Mouse (Mus musculus): Measurements from ENCODE around the gene Osbpl3.

The Osbpl3 gene

DNA sequence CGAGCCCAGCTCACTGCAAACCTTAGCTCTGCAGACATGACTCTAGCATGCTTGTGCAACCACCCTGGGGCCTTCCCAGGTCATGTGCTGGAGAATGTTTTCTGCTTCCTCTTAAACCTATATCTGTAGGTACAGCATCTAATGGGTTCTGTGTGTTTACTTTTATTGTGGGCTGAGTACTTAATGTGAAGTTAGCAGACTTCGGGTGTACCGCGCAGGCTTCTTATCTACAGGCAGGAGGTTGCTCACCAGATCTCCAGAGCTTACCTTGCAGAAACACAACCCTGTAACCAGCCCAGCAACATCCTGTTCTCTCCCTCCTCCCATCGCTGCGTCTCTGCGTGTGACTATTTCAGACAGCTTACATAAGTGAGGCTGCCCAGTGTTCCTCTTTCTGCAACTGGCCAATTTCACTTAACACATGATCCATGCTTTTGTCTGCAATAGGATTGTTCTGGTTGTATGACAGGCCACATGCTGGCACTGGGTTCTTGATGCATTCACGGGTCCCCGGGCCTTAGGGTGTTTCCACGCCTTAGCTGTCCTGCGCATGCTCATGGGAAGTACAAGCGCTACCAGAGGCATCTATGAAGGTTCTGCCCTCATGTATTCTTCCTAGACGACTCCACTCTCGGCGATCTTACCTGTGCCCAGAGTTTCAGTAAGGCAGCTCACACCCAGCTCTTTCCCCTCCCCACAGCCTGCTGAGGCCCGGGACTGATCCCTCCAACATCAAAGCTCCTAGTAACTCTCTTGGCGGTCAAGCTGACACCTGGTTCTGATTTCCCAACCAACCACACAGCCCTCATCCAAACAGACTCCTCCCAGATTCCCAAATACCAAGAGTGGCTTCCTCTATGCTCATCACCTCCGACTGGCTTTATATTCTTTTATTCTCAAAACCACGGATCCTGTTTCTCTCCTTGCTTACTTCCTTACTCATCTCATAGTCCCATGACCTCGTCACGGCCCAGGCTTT lies 78.0 kb downstream of the Osbpl3 start:
- peak; percentile 45 for DNase-seq (ENCODE audit: extremely low read depth, insufficient read length, low spot score)

DNA sequence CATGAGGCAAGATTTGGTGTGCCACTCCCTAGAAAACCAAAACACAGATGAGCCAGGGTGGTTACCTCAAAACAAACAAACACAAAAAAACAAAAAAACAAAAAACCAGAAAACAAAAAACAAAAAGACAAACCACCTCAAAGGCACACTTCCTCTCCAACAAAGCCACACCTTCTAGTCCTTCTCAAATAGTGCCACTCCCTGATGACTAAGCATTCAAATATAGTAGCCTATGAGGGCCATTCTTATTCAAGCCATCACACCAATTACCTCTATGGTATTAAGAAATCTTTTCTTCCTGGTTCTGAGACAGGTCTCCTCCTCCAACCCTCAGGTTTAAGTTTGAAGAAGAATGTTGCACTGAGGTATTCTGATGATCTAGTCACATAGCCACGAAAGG lies 79.3 kb downstream of the Osbpl3 start:
- DNase-seq (ENCODE audit: extremely low read depth, insufficient read length, low spot score): no peak

DNA sequence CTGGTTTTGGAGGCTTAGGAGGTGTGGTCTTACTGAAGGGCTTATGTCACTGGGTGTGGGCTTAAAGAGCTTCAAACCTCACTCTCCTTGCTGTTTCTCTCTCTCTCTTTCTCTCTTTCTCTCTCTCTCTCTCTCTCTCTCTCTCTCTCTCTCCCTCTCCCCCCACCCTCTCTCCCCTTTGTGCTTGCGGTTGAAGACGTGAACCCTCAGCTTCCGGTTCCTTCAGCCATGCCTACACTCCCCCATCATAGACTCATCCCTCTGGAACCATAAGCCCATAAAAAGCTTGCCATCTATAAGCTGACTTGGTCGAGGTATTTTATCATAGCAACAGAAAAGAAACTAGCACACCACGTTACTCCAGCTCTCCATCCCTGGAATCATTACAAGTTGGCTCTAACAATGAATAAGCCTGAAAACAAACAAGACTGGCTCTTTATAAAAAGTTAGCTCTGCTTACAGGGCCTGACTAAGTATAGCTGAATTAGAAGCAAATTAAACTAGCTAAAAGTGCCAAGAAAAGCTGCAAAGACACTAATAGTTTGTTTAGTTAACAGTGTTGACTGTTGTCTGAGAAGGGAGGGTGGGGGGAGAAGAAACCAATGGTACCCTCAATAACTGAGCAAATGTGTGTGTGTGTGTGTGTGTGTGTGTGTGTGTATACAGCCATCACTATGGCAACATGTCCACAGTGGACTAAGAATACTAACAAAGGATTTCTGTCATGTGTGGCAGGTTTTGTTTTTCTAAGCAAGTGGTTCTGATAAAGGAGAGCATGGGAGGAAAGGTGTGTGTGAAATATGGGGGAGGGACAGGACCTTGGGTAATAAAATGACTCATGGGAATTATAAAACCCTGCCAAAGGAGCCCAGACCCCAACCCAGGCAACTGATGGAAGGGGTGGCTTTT lies 83.2 kb downstream of the Osbpl3 start:
- DNase-seq (ENCODE audit: extremely low read depth, insufficient read length, low spot score): no peak

DNA sequence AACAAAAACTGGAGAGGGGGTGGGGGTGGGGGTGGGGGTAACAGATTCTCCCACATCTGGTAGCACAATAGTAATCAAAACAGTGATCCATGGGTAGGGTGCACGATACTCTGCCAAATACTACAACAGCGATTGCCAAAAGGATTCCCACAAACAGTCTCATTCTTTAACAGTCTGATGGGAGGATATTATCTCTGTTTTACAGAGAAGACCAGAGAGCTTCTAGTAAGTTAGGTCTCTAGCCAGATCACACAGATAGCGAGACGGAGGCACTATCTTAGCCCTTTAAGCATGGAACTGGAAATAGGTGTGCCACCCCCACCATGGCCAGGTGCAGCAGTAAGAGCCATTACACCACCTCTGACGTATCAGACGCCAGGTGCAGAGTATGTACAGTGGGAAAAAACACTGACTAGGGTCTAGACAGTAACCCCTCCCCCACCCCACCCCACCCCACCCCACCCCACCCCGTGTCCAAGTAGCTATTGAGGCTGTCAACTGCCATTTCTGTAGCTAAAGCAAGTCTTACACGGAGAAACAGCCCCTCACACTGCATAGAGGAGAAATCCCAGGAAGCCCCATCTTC lies 84.4 kb downstream of the Osbpl3 start:
- no peak for DNase-seq (ENCODE audit: extremely low read depth, insufficient read length, low spot score)

DNA sequence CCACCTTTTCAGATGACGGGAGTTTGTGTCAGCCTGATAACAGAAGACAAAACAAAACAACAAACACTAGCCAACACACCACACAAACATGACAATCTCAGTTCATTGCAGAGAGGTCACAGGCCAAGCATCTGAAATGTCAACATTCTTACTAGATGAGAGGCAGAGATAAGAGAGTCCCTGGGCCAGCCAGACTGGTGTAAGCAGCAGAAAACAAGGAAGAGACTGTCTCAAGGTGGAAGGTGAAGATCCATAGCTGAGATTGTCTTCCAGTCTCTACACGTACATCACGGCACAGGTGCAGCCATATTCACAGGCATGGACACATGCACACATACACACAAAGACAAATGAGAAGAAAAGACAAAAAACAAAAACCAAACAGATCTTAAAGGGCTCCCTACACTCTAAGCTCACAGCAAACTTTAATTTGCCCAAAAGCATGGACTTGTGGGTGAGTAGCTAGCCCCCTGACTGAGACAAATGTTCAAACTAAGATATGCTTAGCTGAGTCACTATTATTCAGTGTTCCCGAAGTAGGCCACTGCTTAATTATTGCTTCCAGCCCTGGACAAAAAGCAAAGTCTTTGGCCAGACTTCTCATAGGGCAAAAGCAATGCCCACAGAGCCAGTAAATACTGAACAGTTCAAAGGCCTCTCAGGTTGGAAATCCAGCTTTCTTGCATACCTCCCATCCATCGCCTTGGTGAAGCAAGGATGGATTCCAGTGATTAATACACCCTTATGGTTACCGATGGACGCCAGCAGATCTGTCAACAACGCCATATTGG lies 87.3 kb downstream of the Osbpl3 start:
- DNase-seq (ENCODE audit: extremely low read depth, insufficient read length, low spot score): no peak

DNA sequence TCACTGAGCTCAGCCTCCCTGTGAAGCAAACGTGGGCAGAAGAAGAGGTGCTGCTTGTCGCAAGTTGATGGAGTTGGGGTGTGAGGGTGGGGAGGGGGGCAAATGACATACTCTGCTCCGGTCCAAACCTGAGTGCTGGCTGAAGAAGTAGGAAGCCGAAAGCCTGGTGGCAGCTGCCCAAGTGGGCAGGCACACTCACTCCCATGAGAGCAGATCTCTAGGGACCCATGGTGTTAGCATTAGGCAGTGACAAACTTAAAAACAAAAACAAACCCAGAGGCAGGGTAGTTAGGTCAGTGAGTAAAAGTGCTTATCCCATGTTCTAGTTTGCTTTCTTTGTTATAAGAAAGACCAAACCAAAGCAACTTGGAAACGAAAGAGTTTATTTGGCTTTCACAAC lies 88.2 kb downstream of the Osbpl3 start:
- no peak for DNase-seq (ENCODE audit: extremely low read depth, insufficient read length, low spot score)

DNA sequence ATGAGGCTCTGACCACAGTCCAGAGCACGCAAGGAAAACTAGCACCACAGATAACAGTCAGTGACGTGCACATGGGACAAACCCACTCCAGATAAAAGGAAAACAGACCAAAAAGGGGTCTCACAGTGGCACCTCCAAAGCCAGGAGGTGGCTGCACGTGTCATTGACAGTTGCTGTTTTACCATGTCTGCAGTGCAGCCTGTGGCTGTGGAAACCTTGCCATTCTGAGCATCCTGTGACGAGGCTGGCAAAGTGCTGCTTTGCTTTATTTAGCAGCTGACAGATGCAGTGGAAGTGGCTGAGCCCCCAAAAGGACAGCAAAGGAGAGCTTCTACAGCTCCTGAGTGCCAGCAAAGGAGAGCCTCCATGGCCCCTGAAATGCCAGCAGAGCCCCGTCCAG lies 89.3 kb downstream of the Osbpl3 start:
- no peak for DNase-seq (ENCODE audit: extremely low read depth, insufficient read length, low spot score)

DNA sequence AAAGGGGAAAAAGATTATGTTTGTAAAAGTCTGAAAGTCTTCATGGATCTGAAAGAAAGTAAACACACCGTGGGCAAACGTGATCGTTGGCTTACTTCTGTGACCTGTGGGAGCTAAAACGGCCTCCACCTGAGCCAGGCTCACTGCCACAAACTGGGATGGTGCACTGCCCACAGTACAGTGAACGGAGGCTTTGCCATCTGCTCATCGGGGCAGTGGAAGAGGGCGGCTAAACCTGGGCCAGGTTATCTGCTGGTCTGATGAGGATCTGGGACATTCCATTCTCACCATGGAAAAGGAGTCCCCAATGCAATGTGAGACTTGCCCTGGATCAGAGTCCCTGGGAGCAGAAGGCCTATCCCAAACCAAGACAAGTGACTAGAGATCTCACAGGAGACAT lies 89.7 kb downstream of the Osbpl3 start:
- no peak for DNase-seq (ENCODE audit: extremely low read depth, insufficient read length, low spot score)

DNA sequence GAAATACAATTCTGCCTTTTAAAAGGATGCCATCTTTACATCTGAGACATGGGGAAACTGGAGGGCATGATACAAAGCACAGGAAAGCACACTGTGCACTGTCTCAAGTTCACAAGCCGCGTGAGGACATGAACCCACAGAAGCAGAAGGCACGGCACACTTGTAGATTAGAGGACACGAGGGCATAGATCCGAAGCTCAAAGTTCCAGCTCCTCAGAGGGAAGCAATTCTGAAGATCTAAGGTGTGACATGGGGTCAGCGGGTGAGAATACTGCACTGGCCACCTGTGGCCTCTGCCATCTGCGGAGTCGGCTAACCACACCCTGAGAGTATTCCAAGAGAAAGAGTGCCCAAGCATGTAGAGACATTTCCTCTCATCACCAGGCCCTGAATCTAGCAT lies 91.6 kb downstream of the Osbpl3 start:
- no peak for DNase-seq (ENCODE audit: extremely low read depth, insufficient read length, low spot score)

DNA sequence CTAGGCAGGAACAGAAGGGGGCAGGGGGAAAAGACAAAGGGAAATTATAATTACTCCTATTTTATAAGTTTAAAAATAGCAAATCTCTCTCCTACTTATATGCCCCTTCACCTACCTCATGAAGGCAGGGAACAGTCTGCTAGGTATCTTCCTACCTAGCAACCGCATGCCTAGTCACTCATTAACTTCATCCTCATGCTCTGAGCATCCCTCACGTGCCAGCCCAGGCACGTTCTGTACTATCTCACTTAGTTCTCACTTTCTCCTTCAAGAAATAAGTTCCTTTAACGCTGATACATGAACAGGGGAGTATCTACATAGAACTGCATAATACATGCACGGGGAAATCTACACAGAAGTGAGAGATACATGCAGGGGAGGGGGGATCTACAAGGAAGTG lies 92.6 kb downstream of the Osbpl3 start:
- no peak for DNase-seq (ENCODE audit: extremely low read depth, insufficient read length, low spot score)

DNA sequence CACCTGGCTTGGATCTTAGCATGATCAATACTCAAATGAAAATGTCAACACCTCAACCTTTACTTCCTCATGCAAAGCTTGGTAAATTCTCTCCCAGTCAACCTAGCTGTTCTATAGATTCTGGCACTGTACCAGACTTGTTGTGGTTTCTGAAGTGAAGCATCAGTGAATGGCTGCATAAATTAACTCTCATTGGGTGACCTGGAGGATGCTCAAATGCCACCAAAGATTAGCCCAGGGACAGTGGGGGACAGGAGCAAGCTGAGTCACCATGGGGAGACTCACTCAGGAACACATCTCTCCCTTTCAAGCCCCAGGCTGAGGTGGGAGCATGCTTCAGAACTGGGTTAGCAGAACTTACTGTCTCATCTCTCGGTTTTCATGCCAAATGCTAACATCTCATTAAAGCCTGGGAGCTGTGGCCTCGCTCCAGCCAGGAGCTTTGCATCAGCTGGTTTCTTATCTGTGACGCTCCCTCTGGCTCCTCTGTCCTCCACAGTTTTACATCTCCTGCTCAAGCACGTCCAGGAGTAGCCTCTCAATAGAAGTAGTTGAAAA lies 93.2 kb downstream of the Osbpl3 start:
- no peak for DNase-seq (ENCODE audit: extremely low read depth, insufficient read length, low spot score)

DNA sequence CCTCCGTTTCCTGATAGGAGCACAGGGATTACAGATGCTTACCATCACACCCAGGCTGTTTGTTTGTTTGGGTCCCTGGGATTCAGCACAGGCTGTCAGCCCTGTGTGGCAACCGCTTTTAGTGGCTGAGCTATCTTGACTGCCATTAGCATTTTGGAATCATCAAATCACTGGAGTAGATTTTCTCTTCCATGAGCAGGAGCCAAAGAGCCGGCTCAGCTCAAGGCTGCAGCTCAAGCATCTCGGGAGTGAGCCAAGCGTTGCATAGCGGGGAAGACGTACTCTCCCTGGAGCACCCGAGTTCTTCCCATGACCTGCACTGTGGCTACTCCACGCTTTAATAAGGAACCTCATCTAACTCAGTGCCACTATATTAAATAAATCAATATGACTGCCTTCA lies 93.8 kb downstream of the Osbpl3 start:
- DNase-seq (ENCODE audit: extremely low read depth, insufficient read length, low spot score): no peak

DNA sequence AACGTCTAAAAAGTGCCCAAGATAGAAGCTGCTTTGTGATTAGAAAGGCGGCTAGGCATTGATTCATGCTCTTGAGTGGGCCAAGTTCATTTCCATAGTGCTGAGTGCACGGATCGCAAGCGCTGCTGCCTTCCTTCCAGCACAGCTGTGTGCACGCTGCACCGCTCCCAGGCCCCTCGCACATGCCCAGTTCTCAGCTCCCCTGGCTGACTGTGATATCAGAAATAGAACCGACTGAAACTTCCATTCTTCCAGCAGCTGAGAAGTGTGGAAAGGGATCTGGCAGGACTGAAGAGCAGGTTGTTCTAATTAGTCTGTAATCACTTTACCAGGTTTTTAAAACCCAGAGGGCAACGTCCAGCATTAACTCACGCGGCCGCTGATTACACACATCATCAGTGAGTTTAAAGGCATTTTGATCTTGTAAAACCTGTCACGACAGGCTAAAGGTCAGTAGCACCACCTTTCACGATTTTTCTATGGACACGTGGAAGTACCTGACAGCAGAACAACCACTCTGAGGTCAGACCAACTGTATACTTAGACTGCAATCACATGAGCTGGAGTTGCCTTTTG lies 97.8 kb downstream of the Osbpl3 start:
- DNase-seq (ENCODE audit: extremely low read depth, insufficient read length, low spot score): no peak

DNA sequence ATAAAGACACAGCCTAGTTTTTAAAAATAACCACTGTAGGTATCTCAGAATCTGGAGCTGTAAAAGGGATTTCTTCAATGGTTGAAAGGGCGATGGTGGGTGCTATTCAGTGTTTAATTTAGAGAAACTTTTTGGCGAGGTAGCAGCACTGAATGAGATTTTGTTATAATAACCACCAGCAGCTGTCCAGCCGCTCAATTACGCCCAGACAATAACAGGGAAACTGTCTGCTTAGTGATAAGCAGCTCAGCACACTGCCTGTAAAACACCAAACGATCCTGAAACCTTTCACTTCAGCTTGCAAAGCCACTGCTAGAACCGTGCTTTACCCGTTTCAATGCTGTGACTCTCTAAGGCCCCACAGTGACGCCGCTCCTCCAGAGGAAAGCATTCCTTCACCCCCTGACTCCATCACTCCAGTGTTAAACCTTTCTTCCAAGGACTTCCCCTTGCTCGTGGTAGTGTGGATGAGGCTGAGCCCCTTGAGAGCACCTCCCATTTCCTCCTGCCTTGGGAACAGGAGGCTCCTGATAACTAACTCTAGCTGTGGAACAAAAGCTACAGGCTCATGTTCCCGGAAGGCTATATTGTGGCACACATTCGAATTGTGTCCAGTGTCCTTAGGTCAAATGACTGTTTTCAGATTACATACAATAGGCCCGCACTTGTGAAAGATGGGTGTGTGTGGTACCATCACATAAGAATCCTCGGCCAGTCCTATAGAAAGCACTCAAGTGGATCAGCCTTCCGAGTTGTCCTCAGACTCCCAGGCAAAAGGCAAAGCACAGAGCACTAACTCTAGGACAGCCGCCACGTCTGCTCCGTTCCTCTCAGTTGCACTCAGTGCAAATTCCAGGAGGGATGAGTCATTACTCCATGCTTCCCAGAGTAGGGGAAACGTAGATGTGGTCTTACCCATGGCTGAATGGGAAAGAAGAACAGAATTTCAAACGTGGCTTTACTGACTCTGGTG lies 101.0 kb downstream of the Osbpl3 start:
- peak; percentile 46 for DNase-seq (ENCODE audit: extremely low read depth, insufficient read length, low spot score)

DNA sequence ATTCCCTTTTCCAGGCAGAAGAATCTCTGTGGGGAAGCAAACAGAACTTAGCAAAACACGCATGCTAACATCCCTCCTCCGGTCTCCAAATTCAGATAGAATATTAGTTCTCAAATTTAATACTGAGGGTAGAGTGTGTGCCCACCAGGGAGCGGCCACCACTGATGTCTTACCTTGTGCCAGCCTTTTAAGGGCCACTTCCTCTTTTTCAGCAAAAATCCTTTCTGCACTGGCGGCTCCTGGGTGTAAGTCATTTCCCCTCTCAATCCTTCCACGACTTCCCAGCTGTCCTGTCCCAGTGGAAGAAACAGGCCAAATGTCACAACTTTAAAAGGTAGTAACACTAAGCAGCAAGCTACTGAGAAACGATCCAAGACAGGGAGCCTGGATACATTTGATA lies 103.2 kb downstream of the Osbpl3 start:
- no peak for DNase-seq (ENCODE audit: extremely low read depth, insufficient read length, low spot score)

DNA sequence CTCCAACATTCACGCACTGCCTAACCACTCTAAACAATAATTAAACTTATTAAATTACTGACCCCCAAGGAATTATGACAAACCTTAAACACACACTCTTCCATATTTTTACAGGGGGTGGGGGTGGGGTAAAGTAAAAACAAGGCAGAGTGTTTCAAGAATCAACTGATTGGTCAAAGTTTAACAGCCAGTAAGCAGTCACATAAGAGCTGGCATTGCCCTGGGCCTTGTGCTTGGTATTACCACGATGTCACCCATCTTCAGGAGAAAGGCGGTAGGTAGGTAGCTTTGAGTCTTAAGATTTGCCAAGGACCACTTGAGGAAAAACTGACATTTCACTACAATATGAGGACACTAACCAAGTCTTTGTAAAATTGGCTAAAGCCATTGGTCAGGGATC lies 105.1 kb downstream of the Osbpl3 start:
- DNase-seq (ENCODE audit: extremely low read depth, insufficient read length, low spot score): no peak

DNA sequence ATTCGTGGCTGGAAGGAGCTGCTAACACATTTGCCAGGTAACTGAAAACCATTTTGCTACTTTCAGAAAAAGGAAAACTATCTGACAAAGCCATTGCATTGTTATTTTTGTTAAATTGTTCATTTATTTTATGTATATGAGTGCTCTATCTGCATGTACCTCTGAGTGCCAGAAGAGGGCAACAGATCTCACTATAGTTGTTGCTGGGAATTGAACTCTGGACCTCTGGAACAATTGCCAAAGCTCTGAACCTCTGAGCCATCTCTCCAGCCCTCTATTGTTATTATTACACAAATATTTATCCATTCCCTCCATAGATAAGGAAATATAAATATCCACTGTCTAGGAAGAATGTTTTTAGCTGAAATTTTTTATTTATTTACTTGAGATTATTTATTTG lies 107.4 kb downstream of the Osbpl3 start:
- DNase-seq (ENCODE audit: extremely low read depth, insufficient read length, low spot score): no peak

DNA sequence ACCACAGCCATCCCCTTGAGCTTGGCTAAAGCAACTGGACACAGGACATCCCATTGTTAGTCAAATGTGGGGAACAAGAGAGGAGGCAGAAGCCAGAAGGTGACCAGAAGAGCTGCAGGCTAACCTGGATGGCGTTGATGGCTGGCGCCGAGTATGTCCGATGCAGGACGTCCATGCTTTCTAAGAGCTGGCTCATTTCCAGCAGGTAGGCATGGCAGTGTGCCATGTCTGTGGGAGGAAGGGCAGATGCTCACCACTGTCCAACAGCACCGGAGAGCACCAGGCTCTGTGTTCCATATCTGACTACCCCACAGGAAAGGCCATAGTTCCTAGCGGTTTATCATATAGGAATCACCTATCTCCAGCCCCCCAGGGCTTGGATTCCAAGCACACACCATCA lies 109.8 kb downstream of the Osbpl3 start:
- DNase-seq (ENCODE audit: extremely low read depth, insufficient read length, low spot score): no peak
